Mouse (Mus musculus): Measurements from ENCODE around the gene Mst1r. TPM values are rescaled to one million over a fixed set of nuclear protein-coding genes. Genes with fewer than 3 reads are reported as not detected.

Mst1r gene
- total and polyA plus RNA-seq, 3 experiments = not detected

DNA sequence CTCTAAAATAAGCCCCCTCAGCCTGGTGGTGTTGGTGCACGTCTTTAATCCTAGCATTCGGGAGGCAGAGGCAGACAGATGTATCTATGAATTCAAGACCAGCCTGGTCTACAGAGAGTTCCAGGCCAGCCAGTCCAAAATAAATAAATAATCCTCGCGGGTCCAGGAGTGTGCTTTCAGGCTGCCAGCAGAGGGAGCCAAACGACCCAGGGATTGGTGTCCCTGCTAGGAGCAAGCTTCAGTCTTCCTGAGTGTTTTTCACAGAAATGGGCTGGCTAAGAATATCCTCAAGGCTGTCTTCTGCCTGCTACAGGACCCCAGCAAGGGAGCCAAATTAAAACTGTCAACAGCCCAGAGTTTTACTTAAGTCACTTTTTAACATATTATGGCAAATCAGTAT is 57.0 kb downstream of the Mst1r start:
- peaks cover 65 to 95% of the 10 kb centered on the region in 2 experiments for H3K36me3 ChIP-seq (replicated peaks in 1 of 2; ENCODE audit: control insufficient read depth in 1 of 2, insufficient read depth in 1 of 2, low read length in 1 of 2)
- H3K4me3 ChIP-seq (replicated peaks in 1 of 3; ENCODE audit: low read depth in 2 of 3, low read length in 2 of 3, poor library complexity in 1 of 3) = no peak overlapping the region
- no peaks in the 10 kb centered on the region for H3K27me3 ChIP-seq (replicated peaks)
- H3K27ac ChIP-seq (ENCODE audit: insufficient read depth, low read depth) = no peak overlapping the region
- peaks cover 3 to 25% of the 10 kb centered on the region in 2 experiments for H3K4me1 ChIP-seq (ENCODE audit: control insufficient read depth in 1 of 2, insufficient read depth in 2 of 2)
- no peaks in the 10 kb centered on the region for H3K79me2 ChIP-seq (replicated peaks; ENCODE audit: control insufficient read depth, extremely low read depth, insufficient read depth, poor library complexity, severe bottlenecking)
- H3K9ac ChIP-seq (ENCODE audit: insufficient read depth, low read depth) = no peak overlapping the region
- peak; percentile 77 for DNase-seq (ENCODE audit: extremely low read depth)
- dilution Hi-C loops (cut with MboI; ENCODE audit: extremely low pct_ligation_motif_present, extremely low pct_unique_long_range_greater_than_20kb, low sequenced_read_pairs) (no loop called here), in situ Hi-C loops (cut with MboI; ENCODE audit: low pct_ligation_motif_present, low pct_unique_long_range_greater_than_20kb, low sequenced_read_pairs) (loop anchor here (5.0 kb wide), 1 partner anchor 34 kb away; the partner anchor contains the start of gene Gm20662)
- H3K9me3 ChIP-seq (replicated peaks; ENCODE audit: low read length) = no peaks in the 10 kb centered on the region
- no peak overlapping the region for H3K4me2 ChIP-seq (ENCODE audit: insufficient read depth, low read depth, poor library complexity, severe bottlenecking)
- TF ChIP-seq PAX5 (IDR thresholded peaks at IDR 0.05; ENCODE audit: low read length) (no peak), CHD1 (IDR thresholded peaks at IDR 0.05; ENCODE audit: low read depth, low read length) (no peak), CHD2 (IDR thresholded peaks at IDR 0.05; ENCODE audit: low read length) (no peak), TCF12 (IDR thresholded peaks at IDR 0.05; ENCODE audit: low read depth, low read length) (peak; percentile 46; the same call in 1 of the 2 replicates), ZMIZ1 (IDR thresholded peaks at IDR 0.05; ENCODE audit: low read depth, low read length) (no peak), POLR2A (IDR thresholded peaks at IDR 0.05; ENCODE audit: low read depth, low read length) (no peak), HCFC1 (IDR thresholded peaks at IDR 0.05; ENCODE audit: low read depth, low read length) (no peak), IRF4 (IDR thresholded peaks at IDR 0.05; ENCODE audit: low read depth, low read length) (peak; percentile 44; the same call in 1 of the 2 replicates), GABPA (IDR thresholded peaks at IDR 0.05; ENCODE audit: insufficient replicate concordance, low read depth, low read length) (no peak), MXI1 (IDR thresholded peaks at IDR 0.05; ENCODE audit: low read depth, low read length) (no peak), MAZ (IDR thresholded peaks at IDR 0.05; ENCODE audit: low read depth, low read length) (no peak), BHLHE40 (IDR thresholded peaks at IDR 0.05; ENCODE audit: low read depth, low read length) (no peak), RAD21 (IDR thresholded peaks at IDR 0.05; ENCODE audit: low read depth, low read length) (peak; percentile 95), UBTF (IDR thresholded peaks at IDR 0.05; ENCODE audit: low read depth, low read length) (no peak), SIN3A (IDR thresholded peaks at IDR 0.05; ENCODE audit: low read length) (peak; percentile 63; the same call in 1 of the 2 replicates), ZKSCAN1 (IDR thresholded peaks at IDR 0.05; ENCODE audit: borderline replicate concordance, low read depth, low read length) (no peak), NELFE (IDR thresholded peaks at IDR 0.05; ENCODE audit: low read depth, low read length) (no peak; the same call in 1 of the 2 replicates), MEF2A (IDR thresholded peaks at IDR 0.05; ENCODE audit: borderline replicate concordance, low read depth, low read length) (no peak), E2F4 (IDR thresholded peaks at IDR 0.05; ENCODE audit: insufficient replicate concordance, low read depth, low read length) (no peak), ELF1 (IDR thresholded peaks at IDR 0.05; ENCODE audit: low read depth, low read length) (0 out of 2 replicates have a peak, but pooled peaks have one; percentile 21), CTCF (conservative IDR thresholded peaks at IDR 0.05 in 1 of 2, IDR thresholded peaks at IDR 0.05 in 1 of 2; ENCODE audit: low read depth in 2 of 2, low read length in 2 of 2) (peak; percentile 77 to 98), SMC3 (IDR thresholded peaks at IDR 0.05; ENCODE audit: low read depth, low read length) (peak; percentile 96), ZNF384 (IDR thresholded peaks at IDR 0.05; ENCODE audit: low read depth, low read length) (no peak), KAT2A (IDR thresholded peaks at IDR 0.05; ENCODE audit: insufficient replicate concordance, low read length) (no peak), JUND (conservative IDR thresholded peaks at IDR 0.05; ENCODE audit: low read depth, low read length) (no peak), TBP (conservative IDR thresholded peaks at IDR 0.05; ENCODE audit: low read depth, low read length) (no peak), RCOR1 (conservative IDR thresholded peaks at IDR 0.05; ENCODE audit: low read depth, low read length) (no peak), USF1 (IDR thresholded peaks at IDR 0.05; ENCODE audit: low read depth, low read length) (no peak), POLR2AphosphoS2 (IDR thresholded peaks at IDR 0.05; ENCODE audit: low read depth, low read length) (no peak), ZC3H11A (IDR thresholded peaks at IDR 0.05; ENCODE audit: low read depth, low read length) (peak; percentile 84), MYC (IDR thresholded peaks at IDR 0.05; ENCODE audit: low read depth, low read length) (peak; percentile 73; the same call in 1 of the 2 replicates), MAFK (IDR thresholded peaks at IDR 0.05; ENCODE audit: insufficient replicate concordance, low read length) (no peak)
